Mouse (Mus musculus): ENCODE measurements around the gene Vmn1r85.
"Not testable (repeated sequence)": the region's sequence is repeated elsewhere in the genome, so short reads cannot be mapped to it uniquely, and the experiment has no call there.

GRCm38 (mm10) chr7:13123554-13124153 lies 28.7 kb upstream of the Vmn1r85 start:
- TF ChIP-seq CTCF (IDR thresholded peaks at IDR 0.05; ENCODE audit: extremely low read depth, insufficient read length, insufficient replicate concordance, low read depth, low read length); POLR2A (IDR thresholded peaks at IDR 0.05; ENCODE audit: low read depth, low read length): not testable (repeated sequence)

All from small intestine, adult 2 months (tissue).